Mouse (Mus musculus): ENCODE data around the gene Rnf40.
A peak's percentile ranks its signal among the peaks of the same experiment; 100 is the strongest.

Rnf40 gene

DNA sequence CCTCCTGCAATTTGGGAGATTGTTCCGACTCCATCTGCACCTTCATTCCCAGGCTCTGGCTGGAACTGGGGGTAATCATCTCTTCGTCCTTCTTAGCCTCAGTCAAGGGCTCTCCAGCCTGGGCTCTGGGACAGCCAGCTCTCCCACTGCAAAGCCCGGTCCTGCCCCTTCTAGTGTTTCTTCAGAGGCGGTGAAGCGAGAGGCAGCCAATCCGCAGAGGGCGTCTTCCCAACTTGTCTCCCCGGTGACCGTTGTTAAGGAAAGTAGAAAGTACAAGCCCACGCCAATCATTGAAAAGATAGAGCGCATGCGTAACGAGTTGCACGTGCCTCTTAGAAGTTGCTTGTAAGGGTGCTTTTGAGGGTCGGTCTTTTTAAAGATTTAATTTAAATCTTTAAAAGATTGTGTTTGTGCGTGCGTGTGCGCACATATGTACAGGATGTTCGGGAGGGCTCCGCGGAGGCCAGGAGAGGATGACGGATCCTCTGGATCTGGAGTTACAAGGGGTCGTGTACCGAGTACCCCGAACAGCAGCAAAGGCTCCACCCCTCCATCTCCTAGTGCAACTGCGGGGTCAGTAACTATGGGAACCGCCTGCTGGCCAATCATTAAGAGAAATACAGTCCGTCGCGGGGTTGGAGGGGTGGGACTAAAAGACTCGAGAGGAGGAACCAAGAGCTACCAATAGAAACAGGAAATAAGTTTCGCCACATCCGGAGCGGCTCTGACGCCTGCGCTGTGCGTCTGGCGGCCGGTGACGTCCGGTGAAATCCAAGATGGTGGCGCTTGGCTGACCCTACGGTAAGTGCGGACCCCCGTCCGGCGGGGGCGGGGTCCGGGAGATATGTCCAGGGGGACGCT, at the start of gene Rnf40, which contains the start of gene Ccdc189:
Rnf40 (plus strand) TSS at position 757 of the 861 bp plus-strand sequence.
Ccdc189 (minus strand) TSS at position 585 of the 861 bp plus-strand sequence.
- DNase-seq: peak; percentile 98

DNA sequence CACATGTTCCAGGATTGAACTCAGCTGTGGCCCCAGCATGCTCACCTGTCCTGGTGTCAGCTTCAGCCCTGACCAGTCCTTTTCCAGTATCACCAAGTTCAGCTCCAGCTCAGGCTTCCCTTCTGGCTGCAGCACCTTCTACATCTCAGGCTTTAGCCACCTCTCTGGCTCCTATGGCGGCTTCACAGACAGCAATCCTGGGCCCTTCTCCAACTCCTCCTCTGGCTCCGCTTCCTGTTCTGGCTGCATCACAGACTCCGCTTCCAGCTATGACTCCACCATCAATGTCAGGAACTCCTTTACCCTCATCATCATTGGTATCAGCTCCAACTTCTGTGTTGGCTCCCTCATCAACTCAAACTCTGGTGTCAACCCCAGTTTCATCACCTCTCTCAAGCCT, 46.9 kb upstream of the Rnf40 start:
- no peak for DNase-seq

- no peak for DNase-seq
Measured at GRCm38 (mm10) chr7:127549116-127549835, 39.3 kb upstream of the Rnf40 start.

- no peak for DNase-seq
Measured at GRCm38 (mm10) chr7:127551558-127551957, 37.0 kb upstream of the Rnf40 start.

- DNase-seq: no peak
Measured at GRCm38 (mm10) chr7:127560580-127560979, 28.0 kb upstream of the Rnf40 start.

DNA sequence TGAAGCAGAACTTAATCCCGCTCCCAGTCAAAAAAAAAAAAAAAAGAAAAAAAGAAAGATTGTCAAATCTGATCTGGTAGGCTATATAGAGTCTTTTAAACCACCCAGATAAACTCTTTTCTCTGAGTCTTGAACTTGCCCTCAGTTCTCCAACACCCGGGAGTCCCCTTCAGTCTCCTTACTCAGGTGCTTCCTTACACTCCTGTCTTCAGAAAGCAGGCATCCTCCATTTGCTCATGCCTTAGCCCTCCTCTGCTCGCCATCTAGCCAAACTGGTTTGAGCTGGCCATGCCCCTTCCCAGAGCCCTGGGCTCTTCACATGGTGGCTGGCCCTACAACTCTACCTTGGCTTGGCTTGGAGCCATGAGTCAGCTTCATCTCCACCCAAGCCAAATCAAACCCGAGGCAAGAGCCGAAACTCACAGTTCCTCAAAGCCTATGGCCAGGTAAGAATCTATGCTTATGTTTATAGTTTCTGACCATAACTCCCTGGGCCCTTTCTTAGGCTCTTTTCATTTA, 27.2 kb upstream of the Rnf40 start, which contains the start of gene Tmem265:
Tmem265 (plus strand) TSS at position 51 of the 519 bp plus-strand sequence.
- DNase-seq: no peak

GRCm38 (mm10) chr7:127564381-127565150, 24.0 kb upstream of the Rnf40 start:
- peak; percentile 51 for DNase-seq

DNA sequence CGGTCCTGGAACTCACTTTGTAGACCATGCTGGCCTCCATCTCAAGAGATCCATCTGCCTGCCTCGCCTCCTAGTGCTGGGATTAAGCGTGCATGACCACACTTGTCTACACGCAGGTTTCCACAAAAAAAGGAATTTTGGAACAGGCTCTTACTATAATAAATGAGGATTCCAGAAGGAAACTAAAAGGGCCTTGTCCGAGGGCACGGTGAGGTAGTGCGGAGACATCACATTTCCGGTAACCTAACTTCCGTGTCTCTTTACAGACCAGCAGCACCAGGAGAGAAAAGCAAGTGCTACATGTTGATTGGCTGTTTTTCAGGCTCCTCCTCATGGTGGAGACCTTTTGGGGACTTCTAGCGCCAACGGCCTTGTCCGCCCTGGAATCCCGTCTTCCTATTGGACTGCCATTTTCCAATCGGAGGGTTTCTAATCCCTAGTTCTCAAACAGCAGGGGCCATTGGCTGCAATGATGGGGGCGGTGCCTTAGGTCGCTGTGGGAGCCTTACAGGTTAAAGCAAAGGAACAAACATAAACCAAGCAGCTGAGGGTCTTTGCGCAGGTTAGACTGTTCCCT, 15.6 kb upstream of the Rnf40 start, which contains the start of gene Phkg2:
Phkg2 (plus strand) TSS at position 446 of the 577 bp plus-strand sequence.
- DNase-seq: peak; percentile 97

DNA sequence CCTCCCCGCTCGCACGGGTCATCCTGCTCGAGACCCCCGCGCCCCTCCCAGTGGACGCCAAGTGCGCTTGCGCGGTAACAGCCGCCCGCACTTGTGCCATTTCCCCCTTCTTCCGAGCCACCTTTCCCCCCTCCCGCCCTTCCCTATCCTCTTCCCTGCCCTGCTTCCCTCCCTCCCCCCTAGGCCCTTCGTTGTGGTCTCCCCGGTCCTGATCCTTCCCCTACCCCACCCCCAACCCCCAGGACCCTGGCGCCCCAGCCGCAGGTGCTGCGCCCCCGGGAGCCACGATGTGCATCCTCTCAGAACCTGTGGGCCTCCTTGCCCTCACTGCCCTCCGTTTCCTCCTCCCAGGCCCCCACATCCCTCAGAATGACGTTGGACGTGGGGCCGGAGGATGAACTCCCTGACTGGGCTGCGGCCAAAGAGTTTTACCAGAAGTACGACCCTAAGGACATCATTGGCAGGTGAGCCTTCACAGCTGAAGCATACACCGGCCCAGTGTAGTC, 15.0 kb upstream of the Rnf40 start:
- no peak for DNase-seq

DNA sequence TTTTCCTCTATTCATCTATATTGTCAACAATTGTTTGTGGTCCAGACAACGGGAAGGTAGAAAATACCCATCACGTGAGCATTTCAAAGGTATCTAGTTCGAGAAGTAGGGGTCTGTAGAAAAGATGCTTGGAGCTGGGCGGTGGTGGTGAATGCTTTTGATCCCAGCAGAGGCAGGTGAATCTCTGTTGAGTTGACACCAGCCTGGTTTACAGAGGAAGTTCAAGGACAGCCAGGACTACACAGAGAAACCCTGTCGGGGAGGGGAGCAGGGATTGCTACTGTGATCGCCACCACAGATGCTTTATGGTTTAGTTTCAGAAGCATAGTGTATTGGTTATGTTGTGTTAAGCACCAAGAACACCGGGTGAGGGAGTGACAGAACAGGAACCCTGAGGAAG, 14.5 kb upstream of the Rnf40 start:
- no peak for DNase-seq

DNA sequence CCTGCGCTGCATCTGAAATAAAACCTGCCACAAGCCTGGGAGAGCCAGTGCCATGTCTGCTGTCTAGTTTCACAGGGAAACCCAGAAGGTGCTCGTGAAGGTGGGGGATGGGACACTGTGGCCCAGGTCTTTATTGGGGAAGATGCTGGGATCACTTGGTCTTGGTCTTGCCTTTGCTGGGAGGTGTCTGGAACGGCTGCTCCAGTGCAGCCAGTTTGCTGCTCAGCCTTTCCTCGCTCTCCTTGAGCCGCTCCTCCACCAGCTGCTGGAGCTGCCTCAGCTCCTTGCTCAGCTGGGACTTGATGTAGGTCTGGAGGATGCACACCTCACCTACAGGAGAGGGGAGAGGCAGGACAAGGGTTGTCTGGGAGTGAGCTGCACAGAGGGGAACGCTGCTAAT, 5.3 kb upstream of the Rnf40 start:
- no peak for DNase-seq

- peak; percentile 34 for DNase-seq
Measured at GRCm38 (mm10) chr7:127585031-127585430, 3.5 kb upstream of the Rnf40 start.

DNA sequence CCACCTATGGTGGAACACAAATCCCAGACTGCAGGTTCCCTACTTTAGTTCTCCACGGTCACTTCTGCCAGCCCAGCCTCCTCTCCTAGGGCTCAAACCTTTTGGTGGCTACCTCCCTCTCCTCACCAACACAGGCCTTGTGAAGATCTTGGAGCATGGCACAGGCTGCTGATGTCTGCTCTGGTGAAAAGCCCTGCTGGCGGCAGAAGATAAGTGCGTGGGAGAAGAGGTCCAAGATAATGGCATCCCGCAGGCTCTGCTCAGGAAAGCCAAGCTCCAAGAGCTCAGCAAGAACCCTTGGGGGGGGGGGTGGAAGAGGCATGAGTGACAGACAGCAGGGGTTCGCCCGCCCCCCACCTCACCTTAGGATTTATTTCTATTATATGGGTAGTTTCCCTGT, 2.4 kb upstream of the Rnf40 start:
- no peak for DNase-seq

DNA sequence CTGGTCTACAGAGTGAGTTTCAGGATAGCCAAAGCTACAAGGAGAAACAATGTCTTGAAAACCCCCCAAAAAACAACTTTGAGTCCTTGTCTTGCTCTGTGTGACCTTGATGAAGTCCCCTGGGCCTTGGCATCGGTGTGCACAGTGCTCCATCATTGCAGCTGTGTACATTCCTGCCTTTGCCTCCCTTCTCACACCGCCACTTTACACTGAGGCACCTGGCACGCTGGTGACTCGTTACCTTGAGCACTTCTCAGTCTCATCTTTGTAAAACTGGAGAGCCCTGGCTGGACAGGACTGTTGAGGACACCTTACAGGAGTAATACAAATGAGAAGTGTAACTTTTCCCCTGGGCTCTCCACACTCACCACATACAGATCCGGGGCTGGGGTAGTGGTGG, 1.4 kb upstream of the Rnf40 start:
- DNase-seq: no peak

- peak; percentile 43 for DNase-seq
Measured at GRCm38 (mm10) chr7:127588901-127589300, 334 bp downstream of the Rnf40 start.

DNA sequence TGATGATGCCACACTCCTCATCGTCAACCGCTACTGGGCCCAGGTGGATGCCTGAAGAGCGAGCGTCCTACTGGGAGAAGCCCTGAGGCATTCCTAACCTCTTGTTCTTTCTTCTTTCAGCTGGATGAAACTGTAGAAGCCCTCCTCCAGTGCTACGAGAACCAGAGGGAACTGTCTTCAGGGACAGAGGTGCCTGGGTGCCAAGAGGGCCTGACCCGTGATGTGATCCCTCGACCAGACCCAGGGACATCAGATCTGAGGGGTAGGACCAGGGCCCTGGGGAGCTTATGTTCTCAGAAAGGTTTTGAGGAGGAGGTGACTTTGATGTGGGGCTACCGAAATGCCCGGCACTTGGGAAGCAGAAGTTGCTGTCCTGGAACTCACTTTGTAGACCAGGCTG, 1.1 kb downstream of the Rnf40 start:
- no peak for DNase-seq

DNA sequence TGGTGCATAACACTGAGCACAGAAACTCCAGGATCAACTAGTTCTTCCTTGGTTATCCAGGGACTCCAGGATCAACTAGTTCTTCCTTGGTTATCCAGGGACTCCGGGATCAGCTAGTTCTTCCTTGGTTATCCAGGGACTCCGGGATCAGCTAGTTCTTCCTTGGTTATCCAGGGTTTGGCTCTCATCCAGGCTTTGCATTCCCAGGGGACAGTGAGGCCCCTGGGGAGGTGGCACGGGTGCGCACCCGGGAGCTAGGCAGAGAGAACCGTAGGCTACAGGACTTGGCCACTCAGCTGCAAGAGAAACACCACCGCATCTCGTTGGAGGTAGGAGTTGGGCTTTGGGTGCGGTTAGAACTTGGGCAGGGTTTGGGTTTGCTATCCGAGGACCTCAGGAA, 2.5 kb downstream of the Rnf40 start:
- DNase-seq: no peak

- no peak for DNase-seq
Measured at GRCm38 (mm10) chr7:127592575-127592974, 4.0 kb downstream of the Rnf40 start.

DNA sequence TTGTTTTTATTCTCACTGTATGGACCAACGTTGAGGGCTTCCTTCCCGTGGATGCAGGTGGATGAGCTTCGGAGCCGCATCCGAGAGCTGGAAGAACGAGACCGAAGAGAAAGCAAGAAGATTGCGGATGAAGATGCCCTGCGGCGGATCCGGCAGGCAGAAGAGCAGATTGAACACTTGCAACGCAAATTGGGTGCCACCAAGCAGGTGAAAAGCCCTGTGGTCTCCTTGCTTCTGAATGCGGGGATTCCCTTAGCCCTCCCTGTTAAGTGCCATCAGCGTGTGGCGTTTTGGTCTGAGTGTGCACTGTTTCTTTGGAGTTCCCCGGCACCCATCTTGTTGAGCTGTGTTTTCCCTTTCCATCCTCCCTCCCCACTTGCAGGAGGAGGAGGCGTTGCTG, 8.2 kb downstream of the Rnf40 start:
- DNase-seq: no peak

DNA sequence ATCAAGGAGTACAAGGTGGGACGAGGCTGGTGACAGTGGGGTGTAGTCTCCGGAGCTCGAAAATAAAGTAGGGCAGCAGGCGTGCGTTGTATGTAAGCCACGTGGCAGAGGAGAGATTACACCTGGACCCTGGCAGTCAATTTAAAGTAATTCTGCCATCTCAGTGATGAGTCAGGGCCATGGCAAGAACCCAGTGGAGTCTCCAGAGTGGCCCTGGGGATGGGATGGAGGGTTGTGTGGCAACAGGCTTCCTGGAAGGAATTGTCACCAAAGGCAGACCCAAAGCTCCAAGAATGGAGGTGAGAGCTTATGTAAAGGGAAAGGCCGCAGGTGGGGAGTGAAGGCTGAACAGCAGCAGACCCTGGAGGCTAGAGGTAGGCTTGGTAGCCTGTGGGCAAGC, 12.0 kb downstream of the Rnf40 start:
- no peak for DNase-seq

- no peak for DNase-seq
Measured at GRCm38 (mm10) chr7:127601735-127602134, 13.2 kb downstream of the Rnf40 start.

- no peak for DNase-seq
Measured at GRCm38 (mm10) chr7:127602903-127603302, 14.3 kb downstream of the Rnf40 start.
